Mouse (Mus musculus): Measurements from ENCODE around the gene Jagn1. TPM values are rescaled to one million over a fixed set of nuclear protein-coding genes. Genes with fewer than 3 reads are reported as not detected.

Jagn1 gene
- total RNA-seq, 2 experiments from 2014 or later = 35.7 to 36.8 TPM

DNA sequence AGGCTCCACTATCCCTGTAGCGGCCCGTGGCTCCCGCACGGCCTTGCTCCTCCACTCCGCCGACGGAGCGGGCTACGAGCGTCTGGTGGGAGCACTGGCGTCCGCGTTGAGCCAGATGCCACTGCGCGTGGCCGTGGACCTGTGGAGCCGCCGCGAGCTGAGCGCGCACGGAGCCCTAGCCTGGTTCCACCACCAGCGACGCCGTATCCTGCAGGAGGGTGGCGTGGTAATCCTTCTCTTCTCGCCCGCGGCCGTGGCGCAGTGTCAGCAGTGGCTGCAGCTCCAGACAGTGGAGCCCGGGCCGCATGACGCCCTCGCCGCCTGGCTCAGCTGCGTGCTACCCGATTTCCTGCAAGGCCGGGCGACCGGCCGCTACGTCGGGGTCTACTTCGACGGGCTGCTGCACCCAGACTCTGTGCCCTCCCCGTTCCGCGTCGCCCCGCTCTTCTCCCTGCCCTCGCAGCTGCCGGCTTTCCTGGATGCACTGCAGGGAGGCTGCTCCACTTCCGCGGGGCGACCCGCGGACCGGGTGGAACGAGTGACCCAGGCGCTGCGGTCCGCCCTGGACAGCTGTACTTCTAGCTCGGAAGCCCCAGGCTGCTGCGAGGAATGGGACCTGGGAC, 40.2 kb downstream of the Jagn1 start:
- Histone ChIP-seq H3K4me3 (peak overlapping the region; percentile 80), H3K27ac (peak overlapping the region; percentile 96)
- no peak; the same call in 1 of the 2 replicates for TF ChIP-seq CTCF (IDR thresholded peaks at IDR 0.05)
- intact Hi-C loops (cut with DNase I) = loop anchor here (1.0 kb wide), 1 partner anchor 176 kb away; no protein-coding TSS in a partner anchor
- DNase-seq (ENCODE audit: extremely low spot score in 1 of 2, low spot score in 2 of 2) = peak; percentile 47 to 57

DNA sequence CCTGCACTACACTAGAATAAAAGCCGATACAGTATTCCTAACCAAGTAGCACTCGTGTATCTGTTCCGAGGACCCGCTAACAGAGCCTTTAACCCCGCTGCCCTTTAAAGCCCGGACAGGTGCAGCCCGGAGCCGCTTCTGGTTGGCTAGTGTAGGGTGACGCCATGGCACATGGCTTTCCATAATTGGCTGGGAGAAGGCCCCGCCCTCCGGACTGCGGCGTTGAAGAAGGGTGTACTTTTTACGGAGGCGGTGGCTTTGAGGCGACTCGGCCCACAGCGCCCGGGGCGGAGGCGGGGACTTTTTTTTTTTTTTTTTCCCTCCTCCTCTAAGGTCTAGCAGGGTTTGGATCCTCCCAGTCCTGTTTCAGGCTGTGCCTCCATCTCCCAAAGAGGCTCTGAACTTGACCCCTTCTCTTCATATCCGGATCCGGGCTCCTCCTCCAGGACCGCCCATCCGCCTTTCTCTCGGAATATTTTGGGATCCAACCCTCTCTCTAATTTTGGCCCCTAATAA, 40.8 kb downstream of the Jagn1 start, which contains the start of gene Creld1:
Creld1 (plus strand) TSS at position 198 of the 516 bp plus-strand sequence.
- DNase-seq (ENCODE audit: extremely low spot score in 1 of 2, low spot score in 2 of 2) = peak; percentile 89 to 93
- peak within 1 kb of the TSS; percentile 80 for H3K4me3 ChIP-seq
- peak within 1 kb of the TSS; percentile 96 for H3K27ac ChIP-seq
- intact Hi-C loops (cut with DNase I) = loop anchor here (1.0 kb wide), 1 partner anchor 177 kb away; no protein-coding TSS in a partner anchor
- TF ChIP-seq CTCF (IDR thresholded peaks at IDR 0.05) = no peak

DNA sequence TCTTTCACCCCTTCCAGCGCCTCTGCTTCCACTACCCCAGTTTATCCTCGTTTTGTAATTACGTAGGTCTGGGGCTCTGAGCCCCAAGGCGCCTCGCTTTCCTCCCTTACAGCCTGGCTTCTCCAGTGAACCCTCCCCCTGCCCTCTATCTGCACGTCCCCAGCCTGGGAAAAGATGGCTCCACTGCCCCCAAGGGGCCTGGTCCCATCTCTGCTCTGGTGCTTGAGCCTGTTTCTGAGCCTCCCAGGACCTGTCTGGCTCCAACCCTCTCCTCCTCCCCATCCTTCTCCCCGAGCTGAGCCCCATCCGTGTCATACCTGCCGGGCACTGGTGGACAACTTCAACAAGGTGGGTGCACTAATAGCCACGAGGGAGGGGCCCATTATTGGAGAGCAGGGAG, 41.4 kb downstream of the Jagn1 start:
- Histone ChIP-seq H3K4me3 (peak overlapping the region; percentile 80), H3K27ac (peak overlapping the region; percentile 96)
- intact Hi-C loops (cut with DNase I) = loop anchor here (1.0 kb wide), 1 partner anchor 177 kb away; no protein-coding TSS in a partner anchor
- no peak for DNase-seq (ENCODE audit: extremely low spot score in 1 of 2, low spot score in 2 of 2)
- TF ChIP-seq CTCF (IDR thresholded peaks at IDR 0.05) = no peak

DNA sequence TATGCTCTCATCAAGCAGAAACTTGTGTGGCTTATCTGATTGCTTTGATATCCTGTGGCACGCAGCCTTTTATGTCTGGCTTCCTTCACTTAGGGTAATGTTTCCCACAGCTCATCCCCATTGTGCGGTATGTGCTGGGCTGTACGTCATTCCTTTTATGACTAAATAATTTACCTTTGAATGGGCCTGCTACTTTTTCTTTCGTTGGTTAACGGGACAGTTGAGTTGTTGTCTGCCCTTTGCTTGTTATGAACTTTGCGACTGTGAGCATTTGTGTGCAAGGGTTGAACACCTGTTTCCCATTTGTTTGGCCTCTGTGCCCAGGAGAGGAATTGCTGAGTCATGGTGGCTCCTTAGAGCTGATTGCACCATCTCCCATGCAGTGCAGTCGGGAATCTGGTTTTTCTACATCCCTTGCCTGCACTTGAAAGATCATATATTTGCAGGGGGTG, 44.8 kb downstream of the Jagn1 start:
- Histone ChIP-seq H3K4me3 (no peak overlapping the region), H3K27ac (peak overlapping the region; percentile 60)
- no peak for TF ChIP-seq CTCF (IDR thresholded peaks at IDR 0.05)
- DNase-seq (ENCODE audit: extremely low spot score in 1 of 2, low spot score in 2 of 2) = no peak
- intact Hi-C loops (cut with DNase I) = no loop called here

DNA sequence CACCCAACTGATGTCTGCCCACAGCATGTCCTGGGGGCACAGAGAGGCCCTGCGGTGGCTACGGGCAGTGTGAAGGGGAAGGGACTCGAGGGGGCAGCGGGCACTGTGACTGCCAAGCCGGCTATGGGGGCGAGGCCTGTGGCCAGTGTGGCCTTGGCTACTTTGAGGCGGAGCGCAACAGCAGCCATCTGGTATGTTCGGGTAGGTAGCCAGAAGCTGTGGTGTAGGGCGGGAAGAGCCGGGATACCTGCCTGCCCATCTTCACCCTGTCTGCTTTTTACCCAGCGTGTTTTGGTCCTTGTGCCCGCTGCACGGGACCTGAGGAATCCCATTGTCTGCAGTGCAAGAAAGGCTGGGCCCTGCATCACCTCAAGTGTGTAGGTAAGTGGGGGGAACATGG, 47.0 kb downstream of the Jagn1 start:
- intact Hi-C loops (cut with DNase I) = no loop called here
- no peak for TF ChIP-seq CTCF (IDR thresholded peaks at IDR 0.05)
- H3K4me3 ChIP-seq = no peak overlapping the region
- no peak overlapping the region for H3K27ac ChIP-seq
- no peak for DNase-seq (ENCODE audit: extremely low spot score in 1 of 2, low spot score in 2 of 2)

DNA sequence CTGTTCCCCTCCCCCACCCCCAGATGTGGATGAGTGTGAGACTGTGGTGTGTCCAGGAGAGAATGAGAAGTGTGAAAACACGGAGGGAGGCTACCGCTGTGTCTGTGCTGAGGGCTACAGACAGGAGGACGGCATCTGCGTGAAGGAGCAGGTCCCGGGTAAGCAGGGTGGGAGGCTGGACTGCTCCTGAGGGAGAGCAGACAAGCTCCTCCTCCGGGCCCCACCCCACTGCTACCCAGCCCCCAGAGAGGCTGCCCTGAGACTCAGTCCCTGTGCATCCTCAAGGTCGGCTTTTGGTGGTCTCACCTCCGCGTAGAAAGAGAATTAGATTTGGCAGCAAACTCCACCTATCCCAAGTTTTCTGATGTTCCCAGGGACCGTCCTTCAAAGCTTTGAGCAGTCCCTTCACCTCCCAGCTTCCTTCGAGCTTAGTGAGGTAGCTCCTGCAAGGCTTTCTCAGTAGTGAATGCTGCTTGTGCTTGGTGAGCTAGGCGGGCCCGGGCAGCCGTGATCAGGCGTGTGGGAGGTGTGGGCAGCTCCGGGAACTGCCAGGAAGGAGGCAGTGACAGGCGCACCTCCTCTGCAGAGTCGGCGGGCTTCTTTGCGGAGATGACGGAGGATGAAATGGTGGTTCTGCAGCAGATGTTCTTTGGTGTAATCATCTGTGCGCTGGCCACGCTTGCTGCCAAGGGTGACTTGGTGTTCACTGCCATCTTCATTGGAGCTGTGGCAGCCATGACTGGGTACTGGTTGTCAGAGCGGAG, 49.9 kb downstream of the Jagn1 start:
- TF ChIP-seq CTCF (IDR thresholded peaks at IDR 0.05) = no peak
- intact Hi-C loops (cut with DNase I) = no loop called here
- Histone ChIP-seq H3K4me3 (no peak overlapping the region), H3K27ac (peak overlapping the region; percentile 76)
- peak; percentile 68 to 71 for DNase-seq (ENCODE audit: extremely low spot score in 1 of 2, low spot score in 2 of 2)

DNA sequence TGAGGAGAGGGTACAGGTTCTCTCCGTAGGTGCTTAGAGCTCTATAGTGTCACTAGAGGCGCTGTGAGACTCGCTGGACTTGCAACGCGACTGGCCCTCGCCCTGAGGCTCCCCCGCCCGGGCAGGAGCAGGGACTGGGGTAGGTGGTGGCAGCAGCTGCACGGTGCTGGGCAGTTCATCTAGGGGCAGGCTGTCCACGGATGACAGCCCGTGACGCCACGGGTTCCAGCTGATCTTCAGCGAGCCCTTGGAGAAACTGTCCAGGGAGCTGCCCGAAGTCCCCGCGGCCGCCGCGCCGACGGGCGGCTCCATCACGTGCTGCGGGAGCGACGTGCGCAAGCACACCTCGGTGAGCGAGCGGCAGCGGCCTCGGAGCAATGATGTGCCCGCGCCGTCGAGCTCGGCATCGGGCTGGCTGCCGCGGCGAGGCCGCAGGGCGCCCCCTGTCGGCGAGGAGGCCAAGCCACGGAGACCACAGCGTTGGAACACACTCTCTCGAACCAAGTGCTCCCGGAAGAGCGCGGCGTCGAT, 52.0 kb downstream of the Jagn1 start:
- peak; percentile 74 for TF ChIP-seq CTCF (IDR thresholded peaks at IDR 0.05)
- Histone ChIP-seq H3K4me3 (peak overlapping the region; percentile 37), H3K27ac (peak overlapping the region; percentile 76)
- intact Hi-C loops (cut with DNase I) = no loop called here
- peak; percentile 73 to 77 for DNase-seq (ENCODE audit: extremely low spot score in 1 of 2, low spot score in 2 of 2)

DNA sequence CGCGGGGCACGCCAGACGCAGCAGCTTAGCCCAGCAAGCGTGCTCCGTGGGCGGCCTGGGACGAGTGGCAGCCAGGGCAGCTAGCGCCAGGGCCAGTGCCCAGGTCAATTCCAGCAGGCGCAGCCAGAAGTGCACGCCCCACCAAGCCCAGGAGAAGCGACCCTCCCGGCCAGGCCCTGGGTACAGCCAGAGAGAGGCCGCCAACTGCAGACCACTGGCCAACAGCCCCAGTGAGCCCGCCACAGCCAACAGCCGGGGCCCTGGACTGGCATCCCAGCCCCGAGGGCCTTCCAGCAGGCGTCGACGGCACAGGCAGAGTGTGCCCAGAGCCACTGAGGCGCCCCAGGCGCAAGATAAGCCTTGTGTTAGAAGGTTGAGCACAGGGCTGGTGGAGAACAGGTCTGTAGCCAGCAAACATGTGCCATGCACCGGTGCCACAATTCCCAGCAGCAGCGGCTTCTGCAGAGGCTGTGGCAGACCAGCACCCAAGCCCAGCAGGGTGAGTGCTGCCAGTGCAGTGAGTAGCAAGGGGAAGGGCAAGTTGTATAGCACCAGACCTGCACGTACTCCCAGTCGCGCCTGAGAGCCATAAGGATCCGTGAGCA, 52.8 kb downstream of the Jagn1 start:
- intact Hi-C loops (cut with DNase I) = no loop called here
- Histone ChIP-seq H3K4me3 (peak overlapping the region; percentile 37), H3K27ac (peak overlapping the region; percentile 76)
- DNase-seq (ENCODE audit: extremely low spot score in 1 of 2, low spot score in 2 of 2) = peak in 1 of 2 experiments; percentile 21
- no peak for TF ChIP-seq CTCF (IDR thresholded peaks at IDR 0.05)

Small RNAs within 50 kb of the gene (microRNA-seq; reads per million reads assigned to microRNA genes)
- 0 reads per million in 2 experiments for gene Gm24387

Other genes with a start within 250 kb of the Jagn1 start
- gene Lhfpl4, start 247.2 kb upstream of the Jagn1 start, total RNA-seq (2021) = 10 to 100 TPM; 81.1 to 83.1 TPM
- 10 to 100 TPM; 14.6 to 15.3 TPM for gene Mtmr14, start 204.7 kb upstream of the Jagn1 start, total RNA-seq (2021)
- 10 to 100 TPM; 75.7 to 80.5 TPM for gene Cpne9, start 160.3 kb upstream of the Jagn1 start, total RNA-seq (2021)
- 10 to 100 TPM; 31.0 to 32.9 TPM for gene Brpf1, start 135.4 kb upstream of the Jagn1 start, total RNA-seq (2021)
- 1 to 10 TPM; 6.1 to 7.6 TPM for gene Ogg1, start 115.6 kb upstream of the Jagn1 start, total RNA-seq (2021)
- 100 to 1,000 TPM; 115 to 121 TPM for gene Camk1, start 98.6 kb upstream of the Jagn1 start, total RNA-seq (2021)
- gene Tada3, start 64.7 kb upstream of the Jagn1 start, total RNA-seq (2021) = 10 to 100 TPM; 47.0 to 49.6 TPM
- 100 to 1,000 TPM; 251 to 255 TPM for gene Arpc4, start 64.5 kb upstream of the Jagn1 start, total RNA-seq (2021)
- gene Ttll3, start 53.3 kb upstream of the Jagn1 start, total RNA-seq (2021) = 10 to 100 TPM; 12.2 to 17.8 TPM
- gene Rpusd3, start 23.2 kb upstream of the Jagn1 start, total RNA-seq (2021) = 10 to 100 TPM; 18.1 to 18.6 TPM
- gene Cidec, start 6.8 kb upstream of the Jagn1 start, total RNA-seq (2021) = not detected
- under 1 TPM; 0.49 to 0.50 TPM for gene Il17re, start 15.9 kb downstream of the Jagn1 start, total RNA-seq (2021)
- 1 to 10 TPM; 4.4 to 5.1 TPM for gene Il17rc, start 28.9 kb downstream of the Jagn1 start, total RNA-seq (2021)
- gene Creld1, start 40.7 kb downstream of the Jagn1 start, total RNA-seq (2021) = 100 to 1,000 TPM; 116 to 117 TPM
- gene Prrt3, start 59.4 kb downstream of the Jagn1 start, total RNA-seq (2021) = 10 to 100 TPM; 54.9 to 61.1 TPM
- 10 to 100 TPM; 76.5 to 77.5 TPM for gene Emc3, start 89.1 kb downstream of the Jagn1 start, total RNA-seq (2021)
- 1 to 10 TPM; 2.1 to 2.2 TPM for gene Fancd2, start 89.1 kb downstream of the Jagn1 start, total RNA-seq (2021)
- gene Fancd2os, start 158.1 kb downstream of the Jagn1 start, total RNA-seq (2021) = not detected
- gene Brk1, start 162.2 kb downstream of the Jagn1 start, total RNA-seq (2021) = 100 to 1,000 TPM; 221 to 228 TPM
- 10 to 100 TPM; 41.5 to 43.0 TPM for gene Vhl, start 181.4 kb downstream of the Jagn1 start, total RNA-seq (2021)
- gene Irak2, start 195.9 kb downstream of the Jagn1 start, total RNA-seq (2021) = 10 to 100 TPM; 21.6 to 25.6 TPM

Data from left cerebral cortex, adult 2 months (tissue).